Mouse (Mus musculus) intestine, embryonic 14.5 days (tissue): ENCODE data around the gene Bcl9. TPM values are rescaled to one million over a fixed set of nuclear protein-coding genes. Genes with fewer than 3 reads are reported as not detected.
A peak's percentile ranks its signal among the peaks of the same experiment; 100 is the strongest.

Source experiments
- ATAC-seq: fragments of 200-750 bp; cut with Nextera tagmentation; replicated peaks from 2 replicates; pipeline ENCODE4 v1.8.0; 2017; ENCODE audit warnings: low read depth, moderate number of reproducible peaks, moderate TSS enrichment, moderate library complexity; ENCODE audit not compliant: low FRiP score, low TSS enrichment
- DNase-seq: peaks from one replicate; pipeline ENCODE4 v3.0.0-alpha.2; 2018; ENCODE audit warnings: low spot score
- H3K27ac ChIP-seq: fragments of 300-500 bp; sonication (generic); 2 replicates; pipeline ENCODE4 v1.5.1; 2014; ENCODE audit warnings: low read depth, mild to moderate bottlenecking, control low read depth
- H3K27me3 ChIP-seq: fragments of 300-500 bp; sonication (generic); replicated peaks from 2 replicates; pipeline ENCODE4 v1.6.1; 2014; ENCODE audit warnings: low read length, control low read depth; ENCODE audit not compliant: control insufficient read depth, insufficient read depth
- H3K36me3 ChIP-seq: fragments of 300-500 bp; sonication (generic); 2 replicates; pipeline ENCODE4 v1.6.1; 2014; ENCODE audit warnings: low read length, control low read depth; ENCODE audit not compliant: control insufficient read depth, insufficient read depth
- H3K4me1 ChIP-seq: fragments of 300-500 bp; sonication (generic); replicated peaks from 2 replicates; pipeline ENCODE4 v1.6.1; 2014; ENCODE audit warnings: low read length, control low read depth, mixed read lengths; ENCODE audit not compliant: control insufficient read depth, insufficient read depth
- H3K4me2 ChIP-seq: fragments of 300-500 bp; sonication (generic); 2 replicates; pipeline ENCODE4 v1.6.1; 2014; ENCODE audit warnings: low read length
- H3K4me3 ChIP-seq: fragments of 300-500 bp; sonication (generic); 2 replicates; pipeline ENCODE4 v1.5.1; 2014; ENCODE audit warnings: low read depth, low read length, control low read depth, mixed read lengths
- H3K9ac ChIP-seq: fragments of 300-500 bp; sonication (generic); 2 replicates; pipeline ENCODE4 v1.6.1; 2014; ENCODE audit warnings: mild to moderate bottlenecking, low read length
- H3K9me3 ChIP-seq: fragments of 300-500 bp; sonication (generic); 2 replicates; pipeline ENCODE4 v1.6.1; 2016; ENCODE audit warnings: low read length, control low read depth; ENCODE audit not compliant: control insufficient read depth
- WGBS: fragments of 180-500 bp; shearing (Covaris S2); extraction: QIAGEN DNeasy Blood & Tissue Kit; methylation state at CpG from one replicate; pipeline ENCODE4 v1.1.7; 2014; 5-methylcytosine and 5-hydroxymethylcytosine counted together
- polyA plus RNA-seq: library from polyadenylated mRNA; unstranded; fragments of >200 nt; fragmentation: Nextera tagmentation; extraction: Ambion mirVana; gene quantifications from 2 replicates; pipeline ENCODE4 v1.2.1, GENCODE M21; 2014

Gene Bcl9
- polyA plus RNA-seq, 1 experiment from 2014 or later: 50.3 TPM

DNA sequence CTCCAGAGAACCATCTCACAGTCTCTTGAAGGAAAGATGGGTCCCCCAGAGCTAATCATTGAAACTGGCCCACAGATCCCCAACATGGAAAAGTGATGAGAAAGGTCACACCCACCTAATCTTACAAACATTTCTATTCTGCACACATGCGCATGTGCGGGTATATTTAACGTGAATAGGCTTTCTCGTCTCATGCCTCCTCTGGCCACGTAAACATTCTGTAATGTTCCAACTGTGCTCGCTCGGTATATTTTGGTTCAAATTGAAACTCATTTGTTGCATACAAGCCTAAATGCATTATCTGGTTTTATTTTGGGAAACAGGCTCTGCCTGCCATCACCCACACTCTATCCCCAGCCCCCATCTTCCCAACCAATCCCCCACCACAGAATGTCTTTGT, 16.3 kb downstream of the Bcl9 start:
- no peak overlapping the region for H3K9ac ChIP-seq
- no peaks in the 10 kb centered on the region for H3K27me3 ChIP-seq
- peaks cover 5% of the 10 kb centered on the region; the same call in 1 of the 2 replicates for H3K4me1 ChIP-seq
- H3K36me3 ChIP-seq: 0 out of 2 replicates have a peak, but pooled peaks cover 3% of the 10 kb centered on the region
- H3K4me3 ChIP-seq: no peak overlapping the region
- no peak overlapping the region for H3K27ac ChIP-seq
- no peaks in the 10 kb centered on the region for H3K9me3 ChIP-seq
- H3K4me2 ChIP-seq: no peak overlapping the region
- no peak for DNase-seq
- no peak for ATAC-seq
- 79% methylated on average over 7 of the region's 7 CpGs for WGBS

DNA sequence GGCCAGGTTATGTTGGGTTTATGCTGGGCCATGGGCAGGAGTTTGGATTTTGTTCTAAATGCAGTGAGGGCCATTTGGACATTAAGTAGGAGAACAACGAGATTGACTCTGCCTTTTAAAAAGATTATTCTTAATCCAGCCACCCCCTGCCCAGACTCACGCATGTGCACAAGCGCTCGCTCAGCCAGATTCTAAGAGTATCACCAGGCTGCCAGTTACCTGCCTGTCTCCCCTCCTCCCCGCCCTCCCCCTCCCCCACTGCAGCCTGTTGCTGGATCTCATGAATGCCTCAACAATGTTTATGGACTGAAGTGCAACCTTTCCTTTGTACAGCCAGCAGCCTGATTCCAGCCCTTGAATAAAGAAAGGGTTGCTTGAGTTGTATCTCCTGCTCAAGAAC, 22.0 kb downstream of the Bcl9 start:
- H3K4me3 ChIP-seq: no peak overlapping the region
- WGBS: 82% methylated on average over 5 of the region's 5 CpGs
- H3K9me3 ChIP-seq: no peaks in the 10 kb centered on the region
- no peak overlapping the region for H3K4me2 ChIP-seq
- H3K9ac ChIP-seq: no peak overlapping the region
- H3K4me1 ChIP-seq: no peaks in the 10 kb centered on the region
- peaks cover 11% of the 10 kb centered on the region; the same call in 1 of the 2 replicates for H3K36me3 ChIP-seq
- DNase-seq (no peak), ATAC-seq (no peak)
- H3K27me3 ChIP-seq: no peaks in the 10 kb centered on the region
- H3K27ac ChIP-seq: no peak overlapping the region

DNA sequence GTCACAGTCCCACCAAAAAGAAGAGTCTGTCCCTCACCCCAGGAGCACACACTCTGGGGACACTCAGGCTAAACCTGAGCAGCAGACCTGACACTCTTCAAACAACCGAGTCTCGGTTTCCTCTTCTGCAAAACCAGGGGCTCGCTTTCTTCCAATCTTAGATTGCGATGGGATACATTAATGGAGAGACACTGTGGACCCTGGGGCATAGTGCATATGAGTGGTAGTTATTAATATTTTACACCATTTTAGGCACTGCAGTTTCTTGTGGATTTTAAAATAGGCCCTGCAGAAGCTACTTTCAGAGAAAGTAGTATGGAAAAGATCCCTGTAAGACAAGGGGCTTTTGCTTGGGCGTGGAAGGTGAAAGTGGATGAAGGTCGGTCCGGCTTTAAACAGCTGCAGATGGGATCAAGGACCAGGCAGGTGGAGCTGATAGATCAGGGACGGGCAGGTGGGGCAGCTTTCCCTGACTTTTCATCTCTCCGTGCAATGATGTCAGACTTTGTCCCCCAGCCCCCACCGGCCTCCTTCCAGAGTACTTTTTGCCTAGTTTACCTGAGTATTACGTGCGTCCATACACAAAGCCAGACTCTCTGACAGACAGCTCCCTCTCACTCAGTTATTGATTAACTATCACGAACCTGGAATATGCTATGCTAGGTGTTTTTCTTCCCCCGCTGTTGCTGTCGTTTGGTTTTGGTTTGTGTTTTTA, 23.0 kb downstream of the Bcl9 start:
- Histone ChIP-seq H3K27ac (no peak overlapping the region), H3K4me1 (no peaks in the 10 kb centered on the region), H3K4me3 (no peak overlapping the region), H3K9ac (no peak overlapping the region), H3K36me3 (peaks cover 11% of the 10 kb centered on the region; the same call in 1 of the 2 replicates), H3K4me2 (no peak overlapping the region), H3K27me3 (no peaks in the 10 kb centered on the region), H3K9me3 (no peaks in the 10 kb centered on the region)
- DNase-seq (no peak), ATAC-seq (peak; percentile 64; the same call in 1 of the 2 replicates)
- WGBS: 78% methylated on average over 15 of the region's 15 CpGs

DNA sequence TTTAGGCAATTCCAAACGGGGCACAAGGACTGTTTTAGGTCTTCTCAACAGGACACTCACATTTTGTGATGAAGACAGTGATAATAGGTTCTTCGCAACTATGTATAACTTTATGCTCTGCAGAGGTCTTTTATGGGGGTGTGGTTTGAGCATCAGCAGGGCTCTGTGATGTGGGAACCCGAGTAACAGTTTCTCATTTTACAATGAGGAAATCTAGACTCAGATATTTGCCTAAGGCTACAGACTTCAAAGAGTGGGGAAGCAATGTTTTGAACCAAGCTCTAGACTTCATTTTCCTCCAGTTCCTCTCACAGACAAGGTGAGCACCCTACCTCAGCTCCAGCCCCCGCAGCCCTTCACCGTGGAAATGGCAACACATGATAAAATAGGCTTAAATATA, 23.8 kb downstream of the Bcl9 start:
- Histone ChIP-seq H3K9ac (no peak overlapping the region), H3K36me3 (peaks cover 11% of the 10 kb centered on the region; the same call in 1 of the 2 replicates), H3K4me1 (no peaks in the 10 kb centered on the region), H3K4me2 (no peak overlapping the region), H3K9me3 (no peaks in the 10 kb centered on the region), H3K27me3 (no peaks in the 10 kb centered on the region), H3K27ac (no peak overlapping the region), H3K4me3 (no peak overlapping the region)
- no peak for DNase-seq
- 89% methylated on average over 5 of the region's 5 CpGs for WGBS
- ATAC-seq: no peak

DNA sequence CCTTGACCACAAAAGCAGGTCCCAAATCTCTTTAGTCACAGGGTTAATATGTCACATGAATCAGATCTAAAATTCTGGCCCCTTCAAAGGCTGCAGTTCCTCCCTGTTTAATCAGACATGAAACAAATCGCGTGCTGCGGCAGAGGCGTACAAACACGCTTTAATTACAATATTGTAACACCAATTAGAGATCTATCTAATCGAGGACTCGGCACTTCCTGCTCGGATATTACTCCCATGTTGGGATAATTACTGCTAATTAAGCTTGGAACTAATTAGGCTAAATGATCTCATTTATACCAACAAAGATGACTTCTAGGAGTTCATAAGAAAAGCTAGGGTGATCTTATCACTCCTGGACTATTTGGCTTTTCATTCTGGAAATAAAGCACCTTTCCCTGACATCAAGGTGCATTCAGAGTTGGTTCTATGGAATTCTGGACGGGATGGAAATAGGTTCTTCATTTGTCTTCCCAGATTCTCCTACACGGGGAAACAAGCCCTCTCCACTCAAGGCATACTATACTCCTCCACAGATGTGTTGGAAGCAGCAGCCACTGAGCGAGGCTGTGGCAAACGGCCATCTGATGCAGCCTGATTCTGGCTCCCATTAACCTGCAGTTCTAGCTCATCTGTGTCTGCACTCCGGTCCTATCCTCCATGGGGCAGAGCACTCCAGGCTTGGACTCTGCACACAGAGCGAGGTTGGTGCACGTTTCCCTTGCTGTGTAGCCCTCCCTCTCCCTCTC, 31.9 kb downstream of the Bcl9 start:
- no peaks in the 10 kb centered on the region for H3K27me3 ChIP-seq
- DNase-seq (no peak), ATAC-seq (no peak)
- H3K4me3 ChIP-seq: no peak overlapping the region
- 86% methylated on average over 15 of the region's 15 CpGs for WGBS
- H3K36me3 ChIP-seq: no peaks in the 10 kb centered on the region
- no peak overlapping the region for H3K4me2 ChIP-seq
- H3K9me3 ChIP-seq: no peaks in the 10 kb centered on the region
- no peaks in the 10 kb centered on the region for H3K4me1 ChIP-seq
- no peak overlapping the region for H3K27ac ChIP-seq
- no peak overlapping the region for H3K9ac ChIP-seq

DNA sequence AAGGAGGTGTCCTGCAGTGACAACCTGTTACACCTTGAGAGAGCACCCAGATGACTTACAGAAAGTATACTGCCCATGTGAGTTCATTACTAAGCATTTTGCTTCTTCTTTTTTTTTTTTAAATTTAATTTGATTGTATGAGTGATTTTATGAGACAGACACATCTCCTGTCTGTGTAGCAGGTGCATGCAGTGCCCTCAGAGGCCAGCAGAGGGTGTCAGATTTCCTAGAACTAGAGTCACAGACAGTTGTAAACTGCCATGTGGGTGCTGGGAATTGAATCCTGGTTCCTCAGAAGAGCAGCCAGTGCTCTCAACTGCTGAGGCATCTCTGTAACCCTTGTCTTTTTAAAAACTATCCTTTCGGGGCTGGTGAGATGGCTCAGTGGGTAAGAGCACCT, 35.5 kb downstream of the Bcl9 start:
- Histone ChIP-seq H3K36me3 (no peaks in the 10 kb centered on the region), H3K4me1 (0 out of 2 replicates have a peak, but pooled peaks cover 2% of the 10 kb centered on the region), H3K9ac (no peak overlapping the region), H3K27me3 (no peaks in the 10 kb centered on the region), H3K4me3 (no peak overlapping the region), H3K4me2 (no peak overlapping the region), H3K9me3 (0 out of 2 replicates have a peak, but pooled peaks cover 3% of the 10 kb centered on the region), H3K27ac (no peak overlapping the region)
- DNase-seq (no peak), ATAC-seq (no peak)
- 100% methylated on average over 1 of the region's 1 CpGs for WGBS

DNA sequence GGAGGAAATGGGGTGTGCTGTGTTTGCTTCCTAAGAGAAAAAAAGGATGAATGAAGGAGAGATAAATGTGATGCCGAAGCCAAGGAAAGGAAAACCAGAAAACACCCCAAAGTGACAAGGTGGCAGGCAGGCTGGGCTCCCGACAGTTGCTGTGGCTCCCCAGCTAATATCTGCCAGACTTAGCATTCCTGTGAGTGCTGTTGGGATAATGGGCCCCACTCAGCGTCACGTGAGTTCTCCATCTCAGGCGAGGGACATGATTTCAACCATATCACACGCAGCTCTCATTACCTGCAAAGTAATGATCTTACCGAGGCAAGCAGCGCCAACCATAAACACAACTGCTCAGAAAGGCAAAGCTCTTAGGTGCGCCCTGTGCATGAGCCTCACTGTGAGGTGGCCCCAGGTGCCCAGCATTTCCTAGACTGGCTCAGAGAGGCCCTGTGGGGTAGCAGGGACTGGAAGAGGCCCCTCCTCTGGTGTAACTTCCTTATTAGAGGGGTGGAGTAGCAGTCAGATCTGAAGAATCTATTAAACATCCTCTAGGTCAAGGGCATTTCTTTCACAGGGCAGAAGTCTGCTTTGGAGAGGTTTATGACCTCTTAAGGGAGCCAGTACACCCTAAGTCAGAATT, 41.9 kb downstream of the Bcl9 start:
- H3K4me2 ChIP-seq: peak overlapping the region; percentile 33

DNA sequence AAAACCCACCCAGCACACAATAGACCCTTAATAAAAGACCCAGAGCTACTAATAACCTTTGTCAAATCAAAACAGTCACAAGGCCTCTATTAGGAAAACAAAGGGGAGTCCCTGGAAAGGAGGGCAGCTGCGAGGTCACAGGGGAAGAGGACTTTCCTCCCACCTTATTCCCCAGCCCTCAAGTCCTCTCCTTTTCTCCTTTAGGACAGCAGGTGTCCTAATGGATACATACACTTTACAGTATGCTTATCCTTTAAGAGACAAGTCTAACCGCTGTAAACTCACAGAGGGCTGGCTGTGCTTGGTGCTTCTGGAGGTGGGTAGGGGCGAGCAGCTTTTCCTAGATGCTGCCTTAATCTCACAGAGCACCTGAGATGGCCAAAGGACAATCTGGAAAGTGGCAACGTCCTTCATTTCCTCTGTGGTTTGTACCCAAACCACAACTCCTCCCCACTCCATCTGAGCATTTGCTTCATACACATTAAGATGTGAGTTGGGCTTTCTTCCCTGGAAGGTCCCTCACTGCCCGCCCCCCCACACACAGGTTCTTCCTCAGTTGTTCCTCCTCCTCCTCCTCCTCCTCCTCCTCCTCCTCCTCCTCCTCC, 42.8 kb downstream of the Bcl9 start:
- Histone ChIP-seq H3K4me2 (no peak overlapping the region), H3K27me3 (no peaks in the 10 kb centered on the region), H3K9me3 (0 out of 2 replicates have a peak, but pooled peaks cover 3% of the 10 kb centered on the region), H3K36me3 (no peaks in the 10 kb centered on the region), H3K27ac (no peak overlapping the region), H3K9ac (no peak overlapping the region), H3K4me1 (peaks cover 36% of the 10 kb centered on the region), H3K4me3 (no peak overlapping the region)
- no peak for DNase-seq
- WGBS: 42% methylated on average over 5 of the region's 5 CpGs
- no peak for ATAC-seq

More for the DNA sequence above, 41.9 kb downstream of the Bcl9 start:
- peak; percentile 87 for ATAC-seq
- H3K27me3 ChIP-seq: no peaks in the 10 kb centered on the region
- H3K9ac ChIP-seq: no peak overlapping the region
- peak overlapping the region; percentile 64 for H3K27ac ChIP-seq
- no peaks in the 10 kb centered on the region for H3K36me3 ChIP-seq
- peaks cover 36% of the 10 kb centered on the region for H3K4me1 ChIP-seq
- DNase-seq: no peak
- H3K4me3 ChIP-seq: no peak overlapping the region
- WGBS: 39% methylated on average over 9 of the region's 9 CpGs
- H3K9me3 ChIP-seq: 0 out of 2 replicates have a peak, but pooled peaks cover 3% of the 10 kb centered on the region
